Mouse (Mus musculus): ENCODE data around the gene Mok.

Mok gene

GRCm38 (mm10) chr12:110808848-110809247 lies 31.9 kb downstream of the Mok start:
- DNase-seq (ENCODE audit: low read depth), result no peak

GRCm38 (mm10) chr12:110808430-110808829 lies 32.3 kb downstream of the Mok start:
- DNase-seq (ENCODE audit: low read depth), result no peak

DNA sequence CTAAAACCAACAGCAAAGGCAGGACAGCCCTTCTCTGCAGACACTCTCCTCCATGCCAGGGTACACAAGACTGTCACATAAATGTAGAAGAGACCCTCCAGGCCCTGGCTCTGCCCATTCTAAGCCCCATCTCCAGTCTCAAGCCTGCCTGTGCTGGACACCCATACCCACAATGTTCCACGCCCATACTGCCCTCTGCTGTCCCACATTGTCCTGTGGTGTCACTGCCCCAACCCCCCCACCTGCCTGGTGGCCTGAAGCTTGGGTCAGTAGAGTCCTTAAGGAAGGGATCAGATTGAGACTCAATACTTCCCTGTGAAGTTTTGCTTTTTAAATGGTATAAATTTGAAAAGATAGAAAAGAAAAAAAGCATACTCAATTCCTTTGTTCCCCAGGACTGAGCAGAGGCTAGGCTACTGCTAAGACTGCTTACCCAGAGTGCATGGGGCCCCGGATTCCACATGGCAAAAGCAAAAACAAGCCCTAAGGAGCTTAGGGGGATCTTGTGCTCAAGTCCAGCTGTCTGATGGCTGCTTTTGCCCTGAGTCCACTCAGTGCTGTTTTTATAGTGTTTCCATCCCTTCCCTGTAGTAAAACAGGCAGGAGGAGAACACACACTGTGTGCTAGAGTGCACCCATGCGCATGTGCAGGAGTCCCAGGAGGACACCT lies 34.3 kb downstream of the Mok start:
- peak; percentile 12 for DNase-seq (ENCODE audit: low read depth)

DNA sequence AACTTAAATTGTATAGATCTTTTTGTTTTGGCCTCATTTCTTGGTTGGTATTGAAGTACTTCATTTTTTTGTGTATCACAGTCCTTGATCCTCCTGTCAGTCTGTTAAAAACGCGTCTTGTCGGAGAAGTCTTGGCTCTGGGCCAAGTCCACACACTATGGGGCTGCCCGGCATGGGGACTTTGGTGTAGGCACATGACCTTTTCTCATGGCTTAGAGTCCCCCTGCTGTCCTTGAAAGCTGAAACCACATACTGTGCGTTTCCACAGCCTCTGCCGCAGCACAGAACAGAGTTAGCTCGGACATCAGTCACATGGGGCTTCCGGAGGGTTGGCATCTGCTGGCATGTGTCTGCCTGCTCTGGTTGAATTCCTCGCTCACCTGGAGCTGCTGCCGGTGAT lies 36.5 kb downstream of the Mok start:
- no peak for DNase-seq (ENCODE audit: low read depth)

DNA sequence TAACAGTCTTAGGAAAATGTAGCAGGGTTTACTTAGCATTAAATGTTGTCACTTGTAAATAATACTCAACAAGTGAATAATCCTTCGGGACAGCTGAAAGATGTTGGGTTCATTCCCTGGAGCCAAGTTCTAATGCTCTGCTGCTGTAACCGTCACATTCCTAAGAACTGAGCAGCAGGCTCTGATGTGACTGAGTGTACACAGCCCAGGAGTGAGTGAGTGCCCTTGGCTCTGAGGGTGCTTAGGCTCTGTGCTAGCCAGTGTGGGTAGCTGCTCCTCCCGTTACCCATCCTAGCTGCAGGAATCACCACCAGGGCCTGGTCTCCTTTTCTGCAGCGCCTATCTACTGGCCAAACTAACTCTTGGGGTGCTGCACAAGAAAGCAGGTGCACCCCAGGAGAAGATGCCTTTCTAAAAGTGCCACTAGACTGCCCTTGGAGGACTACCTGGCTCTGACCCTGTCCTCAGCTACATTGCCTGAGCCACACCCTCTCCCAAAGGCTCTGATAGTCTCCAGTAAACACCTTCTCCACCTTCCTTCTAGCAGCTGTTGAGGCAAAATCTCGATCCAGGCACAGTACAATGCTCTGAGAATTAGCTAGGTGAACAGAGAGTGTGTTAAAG lies 38.0 kb downstream of the Mok start:
- no peak for DNase-seq (ENCODE audit: low read depth)

GRCm38 (mm10) chr12:110801876-110802464 lies 38.8 kb downstream of the Mok start:
- DNase-seq (ENCODE audit: low read depth), result no peak

GRCm38 (mm10) chr12:110799226-110799625 lies 41.5 kb downstream of the Mok start:
- DNase-seq (ENCODE audit: low read depth), result no peak

DNA sequence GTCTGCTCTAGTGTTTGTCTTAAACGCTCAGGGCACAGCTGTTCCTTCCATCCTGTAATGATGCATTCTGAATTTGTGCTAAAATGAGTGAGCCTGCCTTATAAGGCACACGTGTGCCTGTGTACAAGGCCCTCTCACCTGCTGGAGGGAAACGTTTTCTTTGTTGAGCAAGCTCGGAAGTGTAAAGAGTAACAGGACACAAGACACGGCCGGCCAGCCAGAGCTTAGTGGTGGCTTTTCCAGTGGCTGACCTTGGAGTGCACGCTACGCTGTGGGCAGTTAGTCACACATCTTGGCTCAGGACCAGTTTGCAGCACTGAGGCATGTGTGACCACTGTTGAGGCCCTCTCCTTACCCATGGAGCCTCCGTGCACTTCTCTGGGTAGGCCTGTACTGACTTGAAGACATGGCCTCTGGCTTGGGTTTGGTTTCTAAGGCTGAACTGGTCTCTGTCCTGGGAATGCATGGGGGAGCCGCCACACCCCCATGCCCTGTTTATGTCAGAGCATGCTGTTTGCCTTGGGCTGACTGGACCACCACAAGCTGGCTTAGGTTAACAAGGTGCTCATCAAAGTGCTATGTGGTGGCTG lies 42.8 kb downstream of the Mok start:
- no peak for DNase-seq (ENCODE audit: low read depth)

DNA sequence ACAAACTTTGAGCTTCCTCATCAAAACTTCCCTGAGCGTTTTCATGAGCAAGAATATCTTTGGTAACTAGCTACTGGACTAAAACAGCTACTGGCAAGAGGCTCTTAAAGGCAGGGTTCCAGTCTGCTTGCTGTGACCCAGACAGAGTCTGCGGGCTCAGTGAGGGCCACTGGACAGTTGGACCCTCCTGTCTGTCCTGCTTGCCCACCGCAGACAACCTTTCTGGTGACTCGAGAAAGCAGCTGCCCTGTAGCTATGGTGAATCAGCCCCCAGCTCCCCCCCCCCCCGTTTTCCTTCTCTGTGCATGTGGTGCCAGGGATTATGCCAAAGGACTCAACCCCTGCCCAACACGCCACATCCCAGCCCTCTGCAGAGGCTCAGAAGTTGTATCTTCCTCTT lies 43.5 kb downstream of the Mok start:
- no peak for DNase-seq (ENCODE audit: low read depth)

DNA sequence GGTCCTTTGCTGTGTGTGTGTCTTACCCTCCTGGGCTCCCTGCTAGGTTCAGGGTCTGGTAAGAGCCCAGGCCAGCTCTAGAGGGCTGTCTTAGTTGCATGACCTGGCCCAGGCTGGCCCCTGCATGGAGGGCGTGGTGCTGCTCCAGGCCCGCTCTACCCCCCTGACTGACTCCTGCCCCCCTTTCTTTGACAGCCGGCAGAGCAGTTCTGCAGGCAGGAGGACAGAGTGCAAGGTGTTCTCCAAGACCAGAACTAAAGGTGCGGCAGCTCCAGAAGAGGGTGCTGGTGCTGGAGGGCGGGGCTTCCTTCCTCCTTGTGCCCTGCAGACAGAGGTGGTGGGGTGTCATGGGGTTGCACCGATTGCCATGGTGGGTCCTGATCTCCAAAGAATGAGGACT lies 44.0 kb downstream of the Mok start:
- no peak for DNase-seq (ENCODE audit: low read depth)

GRCm38 (mm10) chr12:110795035-110795434 lies 45.7 kb downstream of the Mok start:
- DNase-seq (ENCODE audit: low read depth), result no peak

DNA sequence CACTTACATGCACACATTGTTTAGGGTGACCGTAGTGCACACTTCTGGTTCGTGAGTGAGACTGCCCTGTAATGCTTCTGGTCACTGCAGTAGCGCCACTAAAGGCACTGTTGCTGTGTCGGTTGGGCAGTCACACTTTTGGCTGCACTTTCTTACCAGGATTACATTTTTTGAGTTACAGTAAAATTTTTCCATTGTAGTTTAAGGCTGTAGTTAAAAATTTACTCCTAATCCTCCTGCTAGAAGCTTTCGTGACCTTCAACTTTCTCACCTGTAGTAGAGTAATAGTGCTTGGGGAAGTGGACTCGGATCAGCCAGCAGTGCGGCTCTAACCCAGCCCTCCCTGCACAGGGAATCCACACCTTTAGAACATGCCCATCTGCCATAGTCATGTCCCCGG lies 49.7 kb downstream of the Mok start:
- DNase-seq (ENCODE audit: low read depth), result no peak

DNA sequence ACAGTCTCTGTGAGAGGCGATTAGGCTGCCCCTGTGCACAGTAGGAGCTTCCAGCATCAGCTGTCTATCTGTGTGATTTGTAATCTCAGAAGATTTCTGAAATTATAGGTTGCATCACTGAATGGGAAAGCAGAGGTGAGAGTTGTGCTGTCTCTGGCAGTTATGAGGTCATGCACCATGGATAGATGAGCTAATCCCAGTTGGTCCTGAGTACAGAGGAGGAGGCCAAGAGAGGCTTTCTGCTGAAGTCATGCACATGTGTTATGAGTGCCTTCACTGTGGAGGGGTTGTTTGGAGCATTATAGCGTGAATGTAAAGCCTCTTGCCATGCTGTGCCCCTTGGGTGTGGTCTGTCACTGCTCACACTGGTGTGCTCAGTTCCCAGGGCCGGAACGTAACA lies 50.2 kb downstream of the Mok start:
- DNase-seq (ENCODE audit: low read depth), result no peak

DNA sequence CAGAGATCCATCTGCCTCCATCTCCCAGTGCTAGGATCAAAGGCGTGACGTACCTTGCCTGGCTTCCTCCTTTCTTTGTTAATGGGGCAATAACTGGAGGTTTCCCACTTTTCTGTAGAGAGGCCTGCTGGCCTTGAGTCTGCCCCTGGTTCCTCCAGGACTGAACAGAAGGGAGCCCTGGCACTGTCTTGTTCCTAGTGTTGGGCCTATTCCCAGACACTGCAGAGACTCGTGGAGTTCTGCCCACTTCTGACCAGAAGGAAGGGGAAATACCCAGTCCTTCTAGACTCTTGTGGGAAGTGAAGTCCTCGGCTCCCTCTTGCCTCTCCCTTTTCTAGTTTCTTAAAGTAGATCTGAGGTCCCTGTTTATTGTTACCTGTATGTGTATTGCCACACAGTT lies 54.5 kb downstream of the Mok start:
- DNase-seq (ENCODE audit: low read depth), result no peak

- DNase-seq (ENCODE audit: low read depth), result no peak
Observed at GRCm38 (mm10) chr12:110784211-110784610, 56.5 kb downstream of the Mok start.

GRCm38 (mm10) chr12:110782278-110782677 lies 58.5 kb downstream of the Mok start:
- no peak for DNase-seq (ENCODE audit: low read depth)

- no peak for DNase-seq (ENCODE audit: low read depth)
Observed at GRCm38 (mm10) chr12:110781181-110781580, 59.6 kb downstream of the Mok start.

DNA sequence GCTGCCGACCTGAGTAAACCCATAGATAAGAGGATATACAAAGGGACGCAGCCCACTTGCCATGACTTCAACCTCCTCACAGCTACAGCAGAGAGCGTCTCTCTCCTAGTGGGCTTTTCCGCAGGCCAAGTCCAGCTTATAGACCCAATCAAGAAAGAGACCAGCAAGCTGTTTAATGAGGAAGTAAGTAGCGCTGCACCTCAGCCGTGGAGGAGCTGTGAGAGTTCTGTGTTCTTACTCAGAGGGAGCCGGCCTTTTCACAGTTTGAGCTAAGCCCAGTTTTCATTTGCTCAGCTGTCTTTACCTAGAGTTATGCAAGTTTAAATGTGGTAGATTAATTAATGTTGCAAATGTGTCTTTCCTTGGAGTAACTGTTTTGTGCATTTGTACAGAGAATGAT lies 61.4 kb downstream of the Mok start:
- DNase-seq (ENCODE audit: low read depth), result no peak

GRCm38 (mm10) chr12:110777853-110778252 lies 62.9 kb downstream of the Mok start:
- no peak for DNase-seq (ENCODE audit: low read depth)

DNA sequence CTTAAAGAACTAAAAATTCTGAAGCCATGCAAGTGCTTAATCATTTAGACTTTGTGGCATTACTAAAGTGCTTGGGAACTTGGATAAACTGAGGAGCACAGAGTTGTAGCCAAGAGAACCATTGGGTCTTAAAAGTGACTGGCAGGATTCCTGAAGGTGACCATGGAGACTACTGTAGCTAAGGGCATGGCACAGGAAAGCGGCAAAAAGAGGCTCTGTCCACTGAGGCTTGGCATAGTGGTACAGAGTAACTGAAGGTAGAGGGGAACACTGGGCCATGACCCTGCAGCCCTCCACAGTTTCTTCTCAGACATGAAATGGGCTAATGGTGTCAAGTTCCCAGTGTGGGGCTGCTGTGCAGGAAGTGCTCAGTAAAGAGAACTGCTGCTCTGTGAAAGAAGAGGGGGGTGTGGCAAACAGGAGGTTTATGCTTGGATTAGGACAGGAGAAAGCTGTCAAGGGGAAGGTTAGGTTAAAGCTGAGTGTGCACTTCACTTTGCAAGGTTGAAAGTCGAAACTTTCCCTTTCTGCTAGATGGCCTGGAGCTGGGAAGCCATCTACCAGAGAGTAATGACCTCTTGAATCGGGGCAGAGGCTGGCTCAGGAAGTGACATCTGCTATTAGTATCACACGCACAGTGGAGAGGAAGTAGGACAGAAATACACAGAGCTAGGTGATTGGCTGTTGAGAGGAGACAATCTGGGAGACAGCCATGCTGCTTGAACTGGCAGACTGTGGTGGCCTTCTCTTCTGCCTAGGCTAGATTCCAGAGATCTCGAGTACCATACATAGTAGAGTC lies 64.9 kb downstream of the Mok start:
- DNase-seq (ENCODE audit: low read depth), result no peak

- DNase-seq (ENCODE audit: low read depth), result no peak
Observed at GRCm38 (mm10) chr12:110771961-110772360, 68.8 kb downstream of the Mok start.

GRCm38 (mm10) chr12:110770479-110771247 lies 70.1 kb downstream of the Mok start:
- no peak for DNase-seq (ENCODE audit: low read depth)

Measured in c-Kit-positive CD71-negative TER-119-negative erythroid progenitor cells, embryonic 14.5 days (primary cell).